Mouse (Mus musculus): ENCODE results near the gene Nat9.
A peak's percentile ranks its signal among the peaks of the same experiment; 100 is the strongest.

Nat9 gene

DNA sequence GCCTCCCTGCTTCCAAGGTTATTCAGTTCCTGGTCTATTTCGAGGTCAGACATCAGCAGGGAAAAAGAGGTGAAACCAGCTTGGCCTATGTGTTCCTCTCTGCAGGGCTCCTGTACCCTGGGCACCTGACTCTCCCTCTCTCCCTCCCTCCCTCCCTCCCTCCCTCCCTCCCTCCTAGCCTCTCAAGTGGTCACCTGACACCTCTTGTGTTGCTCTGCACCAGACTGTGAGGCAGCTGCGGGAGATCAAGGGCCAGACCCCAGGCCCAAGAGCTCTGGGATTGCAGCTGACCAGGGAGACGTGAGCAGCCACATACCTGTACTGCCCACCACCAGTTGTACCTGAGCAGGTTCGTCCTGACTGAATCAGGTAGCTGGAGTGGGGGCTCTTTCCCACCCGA lies 27.5 kb upstream of the Nat9 start:
- DNase-seq (ENCODE audit: low read depth, low spot score), result no peak

DNA sequence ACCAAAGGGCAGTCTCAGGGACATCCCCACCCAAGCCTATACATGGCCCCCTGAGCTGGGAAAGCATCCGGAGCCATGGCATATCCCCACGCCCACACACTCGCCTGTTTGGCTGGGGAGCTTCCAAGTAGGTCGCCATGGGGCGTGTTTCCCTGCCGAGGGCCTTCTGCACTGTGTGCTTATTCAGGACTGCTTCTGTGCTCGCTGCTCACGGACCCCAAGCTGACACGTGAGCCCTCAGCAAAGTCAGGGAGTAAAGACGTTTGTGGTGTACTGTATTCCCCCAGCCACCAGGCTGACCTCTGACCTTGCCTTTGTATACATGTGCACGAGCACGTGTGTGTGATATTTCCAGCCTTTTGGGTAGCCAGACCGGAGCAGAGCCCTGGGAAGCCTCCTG lies 24.5 kb upstream of the Nat9 start:
- no peak for DNase-seq (ENCODE audit: low read depth, low spot score)

DNA sequence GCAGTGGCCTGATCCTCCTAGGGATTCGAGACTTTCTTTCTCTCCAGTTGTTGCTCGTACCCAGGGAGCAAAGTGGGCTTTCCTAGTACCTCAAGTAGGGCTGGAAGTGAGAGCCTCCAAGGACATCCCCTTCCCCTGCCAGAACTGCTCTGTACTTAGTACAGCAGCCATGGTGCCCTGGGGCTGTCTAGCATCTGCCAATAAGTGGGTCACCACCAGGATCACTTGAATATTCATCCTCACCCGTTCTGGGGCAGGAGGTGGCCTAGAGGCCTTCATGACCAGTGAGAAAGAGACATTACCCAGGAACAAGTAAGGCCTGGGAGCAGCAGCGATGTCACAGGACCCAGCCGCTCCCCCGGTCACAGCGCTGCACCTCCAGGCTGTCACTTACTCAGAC lies 22.3 kb upstream of the Nat9 start:
- DNase-seq (ENCODE audit: low read depth, low spot score), result no peak

DNA sequence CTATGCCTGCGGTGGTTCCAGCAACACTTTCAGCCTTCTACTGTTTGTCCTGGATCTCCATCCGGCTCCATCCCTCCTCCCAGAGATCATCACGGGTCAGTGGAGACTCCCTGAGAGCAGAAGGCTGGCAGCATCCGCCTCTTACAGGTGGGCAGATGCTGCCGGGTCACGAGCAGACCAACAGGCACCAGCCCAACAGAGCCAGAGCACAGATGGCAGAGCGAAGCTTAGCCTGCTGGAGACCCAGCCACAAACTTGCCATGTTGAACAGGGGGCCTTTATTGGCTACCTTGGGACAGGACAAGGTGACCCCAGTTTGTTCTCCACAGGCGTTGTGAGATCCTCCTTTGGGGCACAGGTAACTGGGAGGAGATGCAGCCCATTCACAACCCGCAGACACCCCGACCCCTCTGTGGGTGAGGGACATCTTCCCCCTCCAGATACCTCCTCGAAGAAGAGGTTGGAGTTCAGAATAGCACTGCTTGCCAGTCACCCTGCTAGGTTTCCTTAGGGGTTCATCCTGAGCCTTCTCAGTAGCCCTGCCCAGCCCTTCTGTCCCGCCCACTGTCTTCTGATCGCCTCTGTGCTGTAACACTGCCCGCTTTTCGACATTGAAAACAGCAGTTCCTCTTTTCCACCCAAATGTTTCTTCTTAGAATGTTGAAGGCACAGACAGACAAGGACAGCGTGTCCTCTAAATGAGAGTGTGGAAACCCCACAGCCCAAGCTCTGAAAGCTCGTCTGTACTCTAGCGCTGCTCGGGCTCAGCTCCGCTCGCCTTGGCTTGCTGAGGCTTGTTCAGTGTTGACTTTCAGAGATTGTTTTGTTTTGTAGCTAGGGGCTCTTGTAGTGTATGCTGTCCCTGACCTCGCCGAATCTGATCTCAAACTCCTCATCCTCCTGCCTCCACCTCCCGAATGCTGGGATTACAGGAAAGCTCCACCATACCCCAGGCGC lies 21.4 kb upstream of the Nat9 start:
- DNase-seq (ENCODE audit: low read depth, low spot score), result no peak

DNA sequence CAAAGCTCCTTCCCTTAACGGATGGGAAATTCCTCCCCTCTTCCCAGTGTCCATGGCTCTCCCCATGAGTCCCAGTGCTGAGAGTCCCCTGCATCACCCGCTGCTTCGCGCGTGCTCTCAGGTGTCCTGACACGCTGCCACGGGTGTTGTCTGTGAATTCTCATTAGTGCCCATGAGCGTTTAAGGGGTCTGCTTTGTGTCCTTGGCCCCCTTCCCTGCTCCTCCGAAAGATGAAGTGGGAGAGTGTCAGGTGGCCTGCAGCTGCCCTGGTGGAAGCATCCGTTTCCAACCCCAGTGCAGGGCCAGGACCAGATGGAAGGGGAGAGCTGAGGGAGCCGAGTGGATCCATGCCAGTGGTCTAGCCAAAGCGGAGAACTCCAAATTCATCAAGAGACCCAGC lies 20.5 kb upstream of the Nat9 start:
- DNase-seq (ENCODE audit: low read depth, low spot score), result no peak

DNA sequence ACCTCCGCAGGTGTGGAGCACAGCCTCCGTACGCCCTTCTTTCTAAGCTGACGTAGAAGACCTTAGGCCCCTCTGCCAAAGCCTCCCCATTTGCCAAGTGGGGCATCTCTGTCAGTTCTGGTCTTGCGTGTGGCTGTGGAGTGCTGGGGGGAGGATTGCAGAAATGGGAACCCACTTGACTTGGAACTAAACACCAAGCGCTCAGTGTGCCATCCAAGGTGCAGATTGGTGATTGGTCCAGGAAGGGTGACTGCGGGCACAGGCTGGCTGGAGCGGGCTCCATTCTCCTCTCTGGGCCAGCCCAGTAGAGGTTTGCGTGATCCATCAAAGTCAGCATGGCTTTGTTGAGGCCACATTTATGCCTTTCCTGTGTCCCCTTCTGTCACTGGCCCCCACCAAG lies 15.1 kb upstream of the Nat9 start:
- no peak for DNase-seq (ENCODE audit: low read depth, low spot score)

DNA sequence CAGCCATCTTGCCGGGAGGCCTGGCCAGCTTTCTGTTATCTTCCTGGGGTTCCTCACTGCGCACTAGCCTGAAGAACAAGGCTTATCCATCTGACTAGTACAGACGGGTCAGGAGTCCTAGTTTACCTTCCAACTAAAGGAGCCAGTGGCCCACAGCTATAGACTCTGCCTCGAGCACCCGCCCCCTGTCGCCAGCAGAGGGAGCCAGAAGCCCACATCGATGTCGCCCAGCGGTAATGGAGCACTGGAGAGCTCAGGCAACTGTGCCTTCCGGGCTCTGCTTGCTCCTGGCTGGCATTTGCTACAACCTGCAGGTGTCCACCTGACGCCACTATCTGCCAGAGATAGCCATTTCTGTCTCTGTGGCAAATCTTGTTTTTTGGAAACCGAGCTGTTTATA lies 14.7 kb upstream of the Nat9 start:
- peak; percentile 56 for DNase-seq (ENCODE audit: low read depth, low spot score)

DNA sequence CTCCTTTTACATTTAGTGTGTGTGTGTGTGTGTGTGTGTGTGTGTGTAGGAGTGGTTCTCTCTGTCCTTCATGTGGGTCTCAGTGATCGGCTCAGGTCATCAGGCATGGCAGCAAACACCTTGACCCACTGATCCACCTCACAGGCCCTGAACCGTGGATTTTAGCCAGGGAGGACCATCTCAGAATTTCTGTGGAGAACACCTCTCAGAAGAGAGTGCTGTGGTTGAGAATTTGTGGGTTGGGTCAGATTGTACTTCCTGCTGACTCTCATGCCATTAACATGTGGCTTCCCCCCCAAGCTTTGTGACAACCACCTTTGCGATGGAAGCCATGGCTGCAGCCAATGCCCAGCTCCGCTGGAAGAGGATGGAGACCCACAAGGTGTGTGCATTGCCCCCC lies 12.9 kb upstream of the Nat9 start:
- no peak for DNase-seq (ENCODE audit: low read depth, low spot score)

DNA sequence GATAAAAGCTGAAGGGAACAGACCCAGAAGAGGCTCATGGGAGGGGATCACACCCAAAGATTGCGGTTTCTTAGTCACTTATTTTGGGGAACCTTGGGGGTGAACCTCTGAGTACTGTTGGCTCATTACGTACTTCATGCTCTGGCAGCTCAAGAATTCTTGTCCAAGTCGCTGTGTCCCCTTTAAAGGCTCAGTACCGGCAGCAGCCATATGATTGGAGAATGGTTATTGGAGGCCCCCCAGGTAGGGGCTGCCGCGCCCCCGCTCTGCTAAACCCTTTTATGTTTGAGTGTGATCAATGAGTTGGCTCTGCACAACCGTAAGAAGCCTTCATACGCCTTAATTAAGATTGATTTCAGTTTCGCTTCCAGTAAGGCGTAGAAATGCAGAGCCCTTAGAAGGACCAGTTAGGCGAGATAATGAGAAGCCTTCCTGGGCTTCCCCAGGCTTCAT lies 11.3 kb upstream of the Nat9 start:
- DNase-seq (ENCODE audit: low read depth, low spot score), result no peak

DNA sequence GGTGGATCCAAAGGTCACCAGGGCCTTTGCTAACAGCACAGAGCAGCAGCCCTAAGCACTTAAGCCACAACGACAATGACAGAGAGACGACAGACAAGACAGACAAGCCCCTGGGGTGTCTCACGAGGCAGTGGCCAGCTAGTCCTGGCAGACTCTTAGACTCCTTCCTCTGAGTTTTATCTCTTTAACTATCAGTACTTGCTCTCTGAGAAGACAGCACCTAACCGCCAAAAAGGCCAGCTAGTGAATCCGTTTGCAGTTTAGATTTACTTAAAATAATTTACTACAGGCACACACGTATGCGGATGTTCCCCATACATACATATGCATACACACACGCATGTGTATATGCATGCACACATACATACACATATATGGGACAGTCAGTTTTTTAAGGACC lies 9.9 kb upstream of the Nat9 start:
- DNase-seq (ENCODE audit: low read depth, low spot score), result no peak

DNA sequence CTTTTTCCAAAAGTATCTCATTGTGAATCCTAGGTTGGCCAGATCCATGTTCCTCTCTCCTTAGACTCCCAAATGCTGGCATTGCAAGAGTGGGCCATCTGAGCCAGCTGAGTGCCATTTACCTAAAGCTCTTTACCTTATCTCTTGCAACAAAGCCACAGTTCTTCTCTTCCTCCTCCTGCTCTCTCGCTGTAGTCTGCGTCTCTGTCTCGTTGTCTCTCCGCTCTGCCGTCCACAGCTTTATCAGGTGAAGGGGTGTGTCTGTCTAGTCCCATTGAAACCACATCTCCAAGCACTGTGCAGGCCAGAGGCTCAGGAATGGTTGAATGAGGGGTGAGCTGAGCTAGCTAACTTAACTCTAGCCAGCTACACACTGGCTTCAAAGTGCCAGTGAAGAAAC lies 8.3 kb upstream of the Nat9 start:
- no peak for DNase-seq (ENCODE audit: low read depth, low spot score)

DNA sequence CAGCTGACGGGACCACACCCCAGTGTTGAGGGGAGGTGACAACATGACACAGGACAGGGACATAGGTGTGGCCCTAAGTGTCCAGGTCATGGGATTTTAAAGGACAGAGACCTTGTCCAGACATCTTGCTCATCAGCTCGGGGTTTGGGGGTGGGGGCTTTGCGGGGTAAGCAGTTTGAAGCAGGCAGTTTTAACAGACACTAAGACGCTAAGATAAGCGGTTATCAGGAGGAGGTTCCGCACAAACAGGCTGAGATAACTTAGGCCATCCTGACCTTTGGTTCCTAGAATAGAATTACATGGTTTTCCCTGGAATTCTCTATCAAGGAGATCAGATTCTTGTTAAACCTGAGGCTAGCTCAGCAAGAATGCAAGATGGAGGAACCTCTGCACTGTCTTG lies 7.0 kb upstream of the Nat9 start:
- no peak for DNase-seq (ENCODE audit: low read depth, low spot score)

DNA sequence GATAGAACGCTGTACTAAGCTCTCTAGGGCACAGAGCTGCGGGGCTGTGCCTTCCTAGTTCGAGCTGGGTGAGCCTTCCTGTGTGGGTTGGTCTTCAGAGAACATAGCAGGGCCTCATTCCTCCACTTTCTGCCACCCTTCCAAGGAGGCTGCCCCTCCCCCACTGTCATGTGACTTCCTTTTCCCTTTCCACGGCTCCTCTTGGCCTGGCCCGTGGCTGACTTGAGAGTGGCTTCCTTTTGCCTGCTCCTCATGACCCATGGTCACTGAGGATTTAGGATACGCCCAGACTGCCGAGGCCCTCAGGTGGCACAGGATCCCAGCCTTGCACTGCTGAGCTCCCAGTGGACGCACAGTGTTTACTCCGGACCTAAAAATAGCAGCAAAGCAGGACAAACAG lies 4.5 kb upstream of the Nat9 start:
- peak; percentile 58 for DNase-seq (ENCODE audit: low read depth, low spot score)

DNA sequence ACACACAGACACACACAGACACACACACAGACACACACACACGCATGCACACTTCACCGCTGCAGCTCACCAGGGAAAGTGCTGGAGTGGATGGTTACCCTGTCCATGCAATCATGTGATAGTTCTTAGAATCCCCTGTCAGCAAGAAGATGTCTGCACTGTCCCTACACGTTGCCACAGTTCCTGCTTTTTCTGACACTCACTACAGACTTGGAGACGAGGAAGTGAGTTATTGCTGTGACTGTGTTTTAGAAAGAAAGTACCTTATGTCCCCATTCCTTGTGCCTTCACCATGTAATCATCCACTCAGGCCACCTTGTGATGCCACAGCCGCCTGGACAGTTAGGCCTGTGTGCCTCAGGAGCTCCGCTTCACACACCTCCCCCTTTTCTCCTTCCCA lies 1.6 kb upstream of the Nat9 start:
- DNase-seq (ENCODE audit: low read depth, low spot score), result peak; percentile 45

DNA sequence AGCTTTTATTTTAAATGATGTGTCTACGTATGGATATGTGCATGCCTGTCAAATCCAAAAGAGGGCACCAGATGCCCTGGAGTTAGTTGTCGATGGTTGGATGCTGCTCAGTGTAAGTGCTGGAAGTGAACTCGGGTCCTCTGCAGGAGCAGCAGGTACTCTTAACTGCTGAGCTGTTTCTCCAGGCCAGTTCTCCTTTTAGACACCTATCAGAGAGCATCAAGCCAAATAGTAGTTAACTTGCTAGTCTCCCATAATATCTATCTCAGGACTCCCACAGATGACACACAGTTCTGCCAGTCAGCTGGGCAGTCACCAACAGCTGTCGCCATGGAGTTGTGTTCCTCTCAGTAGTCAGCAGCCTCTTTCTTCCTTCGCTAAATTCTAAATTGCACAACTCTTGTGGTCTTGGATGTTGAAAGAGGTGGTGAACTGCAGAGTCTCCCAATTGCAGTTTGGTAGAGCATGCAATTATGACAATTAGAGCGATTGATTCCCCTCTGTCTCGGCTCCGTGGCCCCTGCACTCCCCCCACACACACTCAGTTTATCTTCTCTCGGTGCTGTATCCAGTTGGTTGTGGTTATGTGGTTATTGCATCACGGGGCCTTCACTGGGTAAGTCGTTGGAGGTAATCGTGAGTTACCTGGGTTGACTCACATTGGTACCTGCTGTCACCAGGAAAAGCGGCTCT lies 1.0 kb upstream of the Nat9 start:
- no peak for DNase-seq (ENCODE audit: low read depth, low spot score)

DNA sequence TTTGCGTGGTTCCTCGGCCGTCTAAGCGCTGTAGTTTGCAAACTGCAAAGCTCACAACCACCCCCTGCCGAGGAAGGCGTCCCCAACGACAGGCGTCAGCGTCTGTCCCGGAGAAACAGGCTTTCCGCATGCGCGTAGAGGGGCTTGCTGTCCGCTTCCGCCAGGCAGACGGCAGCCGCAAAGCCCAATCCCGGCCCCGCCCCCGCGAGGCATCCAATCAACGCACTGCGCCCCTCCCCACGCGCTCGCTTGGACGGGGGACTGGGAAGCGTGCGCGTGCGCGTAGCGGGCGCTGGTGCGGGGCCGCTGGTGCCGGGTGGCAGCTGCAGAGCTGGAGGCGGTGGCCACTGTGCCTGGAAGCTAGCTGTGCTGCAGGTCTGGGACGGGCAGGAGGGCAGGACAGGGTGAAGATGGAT lies 427 bp downstream of the Nat9 start, which contains the start of gene Tmem104:
TSS of gene Tmem104 (plus strand) at position 264 of the 416 bp plus-strand sequence.
- DNase-seq (ENCODE audit: low read depth, low spot score), result peak; percentile 98

DNA sequence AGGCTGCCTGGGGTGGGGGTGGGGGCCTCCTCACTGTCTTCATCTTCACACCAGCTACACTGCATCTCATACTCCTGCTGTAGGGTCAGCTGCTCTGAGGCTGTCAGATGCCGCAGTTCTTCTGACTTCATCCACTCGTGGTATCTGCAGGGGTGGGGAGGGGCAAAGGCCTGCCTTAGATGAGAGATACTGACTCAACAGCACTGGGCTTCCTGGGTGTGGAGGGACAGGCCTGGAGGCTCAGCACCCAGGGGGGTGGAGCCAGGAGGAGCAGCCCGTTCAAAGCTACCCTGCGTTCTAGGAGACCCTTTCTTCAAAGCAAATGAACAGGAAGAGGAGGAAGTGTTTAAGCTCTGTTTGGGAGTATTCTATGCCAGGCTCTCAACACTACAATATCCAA lies 2.7 kb downstream of the Nat9 start:
- no peak for DNase-seq (ENCODE audit: low read depth, low spot score)

DNA sequence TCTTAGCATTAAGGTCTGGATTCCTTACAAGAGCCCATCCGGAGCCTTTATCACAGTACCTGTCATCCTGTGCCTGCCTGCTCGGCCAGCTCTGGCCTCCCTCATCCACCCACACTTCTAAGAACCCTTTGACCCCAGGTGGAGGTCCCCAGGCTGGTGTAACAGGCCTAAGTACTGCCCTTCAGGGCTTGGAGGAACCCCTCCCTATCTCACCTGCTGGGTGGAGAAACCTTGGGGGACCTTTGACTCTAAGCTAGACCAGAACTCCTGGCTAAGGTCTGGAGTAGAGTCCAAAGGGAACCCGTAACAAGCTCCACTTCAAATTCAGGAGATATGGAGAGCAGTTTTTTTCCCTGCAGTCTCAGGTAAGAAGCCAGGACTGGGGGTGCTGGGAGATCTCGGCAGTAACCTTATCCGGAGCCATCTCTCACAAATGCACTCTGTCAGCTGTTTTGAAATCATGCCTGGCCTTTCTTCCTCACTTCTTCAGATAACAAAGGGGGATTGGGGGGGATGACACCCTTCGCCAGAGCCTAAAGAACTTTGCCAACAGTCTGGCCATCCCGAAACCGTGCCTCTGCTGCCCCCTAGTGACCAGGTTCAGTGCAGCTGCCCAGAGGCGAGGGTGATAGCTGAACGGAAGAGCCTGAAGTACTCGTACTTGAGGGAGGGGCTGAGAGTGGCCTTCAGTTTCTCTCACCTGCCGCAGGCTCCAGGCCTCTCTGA lies 5.6 kb downstream of the Nat9 start:
- no peak for DNase-seq (ENCODE audit: low read depth, low spot score)

DNA sequence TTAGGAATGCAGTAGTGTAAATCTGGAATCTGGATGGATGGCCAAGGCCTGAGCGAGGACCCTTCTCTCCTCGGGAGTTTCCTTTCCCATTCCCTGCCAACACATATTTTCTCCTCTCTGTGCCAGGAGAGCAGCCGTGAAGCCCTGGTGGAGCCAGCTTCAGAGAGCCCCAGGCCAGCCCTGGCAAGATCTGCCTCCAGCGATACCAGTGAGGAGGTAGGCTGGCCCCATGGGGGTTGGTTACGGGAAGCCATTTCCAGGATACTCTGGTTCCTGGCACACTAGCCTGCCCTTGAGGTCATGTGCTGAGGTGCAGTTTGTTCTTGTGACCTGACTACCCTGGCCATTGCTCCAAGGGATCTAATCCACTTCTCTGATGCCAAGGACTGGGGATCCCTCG lies 7.8 kb downstream of the Nat9 start:
- DNase-seq (ENCODE audit: low read depth, low spot score), result no peak

DNA sequence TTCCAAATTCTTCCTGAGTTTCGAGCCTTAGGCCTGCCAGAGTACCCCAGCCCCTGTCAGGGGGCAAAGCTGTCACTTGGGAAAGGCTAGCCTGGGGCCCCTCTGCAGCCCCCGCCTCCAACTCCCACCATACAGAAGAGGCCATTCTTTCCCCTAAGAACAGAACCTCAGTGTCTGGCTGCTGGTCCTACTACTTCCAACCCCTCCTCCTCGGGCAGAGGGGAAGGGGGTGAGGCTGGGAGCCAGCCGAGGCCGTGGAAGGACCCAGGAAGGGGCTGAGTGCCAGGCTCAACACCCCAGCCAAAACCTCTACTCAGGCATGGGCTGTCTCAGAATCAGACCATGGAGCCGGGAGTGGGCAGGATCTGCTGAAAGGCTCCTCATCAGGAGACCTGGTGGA lies 8.5 kb downstream of the Nat9 start:
- DNase-seq (ENCODE audit: low read depth, low spot score), result no peak

DNA sequence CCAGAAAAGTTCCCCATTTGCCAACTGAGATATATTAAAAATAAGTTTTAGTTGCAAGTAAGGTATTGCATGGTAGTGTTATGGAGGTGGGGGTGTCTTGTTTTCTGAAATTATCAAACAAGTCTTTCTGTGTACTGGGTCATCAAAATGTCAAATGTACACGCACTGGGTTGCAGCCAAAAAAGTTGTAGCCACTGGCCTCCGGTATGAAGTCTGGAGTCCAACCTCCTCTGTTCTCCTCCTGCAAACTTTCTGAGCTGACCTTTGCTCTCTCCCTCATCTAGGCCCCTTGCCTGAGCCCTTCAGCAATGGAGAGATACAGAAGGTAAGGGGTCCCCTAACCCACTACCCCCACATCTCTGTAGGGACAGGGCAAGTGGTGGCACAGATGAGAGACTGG lies 8.9 kb downstream of the Nat9 start:
- no peak for DNase-seq (ENCODE audit: low read depth, low spot score)

DNA sequence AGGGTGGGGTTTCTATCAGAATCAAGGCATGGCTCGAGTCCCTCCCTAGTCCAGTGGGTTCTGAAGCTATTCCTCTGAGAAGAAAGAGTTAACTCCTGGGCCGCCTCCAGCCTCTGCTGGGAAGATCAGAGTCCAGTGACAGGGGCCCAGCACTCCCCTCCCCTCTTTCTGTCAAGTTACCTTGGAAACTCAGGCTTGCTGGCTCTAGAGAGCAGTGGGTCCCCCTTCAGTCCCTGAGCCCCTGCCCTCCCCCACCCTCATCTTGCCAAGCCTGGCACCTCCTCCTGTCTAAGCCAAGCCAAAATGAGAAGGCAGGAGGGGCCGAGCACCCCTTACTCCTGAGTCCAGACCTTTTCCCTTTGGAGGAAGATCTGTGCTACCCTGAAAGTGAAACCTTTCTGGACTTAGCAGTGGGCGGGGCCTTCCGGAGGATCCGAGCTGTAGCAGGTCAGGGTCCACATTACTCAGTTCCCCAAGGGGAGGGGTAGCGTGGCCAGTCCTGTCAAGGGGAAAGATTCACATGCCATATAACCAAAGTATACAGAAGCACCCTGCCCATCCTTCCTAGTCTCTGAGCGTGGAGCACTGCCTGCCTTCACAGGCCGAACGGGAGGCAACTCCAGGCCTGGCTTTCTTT lies 10.0 kb downstream of the Nat9 start:
- DNase-seq (ENCODE audit: low read depth, low spot score), result no peak

All from skeletal muscle tissue, adult 2 months (tissue).